Mouse (Mus musculus) E14TG2a.4 (cell line): ENCODE results near the gene Hmg20a.

Experiments used
- H3K27me3 ChIP-seq: 2 replicates; pipeline ENCODE4 v1.6.1; 2014; ENCODE audit warnings: low read length, control low read depth; ENCODE audit not compliant: insufficient read depth
- H3K36me3 ChIP-seq: 2 replicates; pipeline ENCODE4 v1.6.1; 2014; ENCODE audit warnings: low read length, control low read depth; ENCODE audit not compliant: insufficient read depth
- H3K4me1 ChIP-seq: replicated peaks from 2 replicates; pipeline ENCODE4 v1.6.1; 2014; ENCODE audit warnings: low read depth, low read length, control low read depth
- H3K4me3 ChIP-seq: replicated peaks from 2 replicates; pipeline ENCODE4 v1.5.1; 2014; ENCODE audit warnings: mild to moderate bottlenecking, low read length
- H3K9me3 ChIP-seq: 2 replicates; pipeline ENCODE4 v1.6.1; 2014; ENCODE audit warnings: low read length, control low read depth
- CTCF ChIP-seq: conservative IDR thresholded peaks from 2 replicates; pipeline ENCODE4 v1.5.1; 2014; ENCODE audit warnings: low read length
- NANOG ChIP-seq: IDR thresholded peaks from 2 replicates; pipeline ENCODE4 v1.6.1; 2014; ENCODE audit warnings: borderline replicate concordance, low read length, mixed read lengths
- POU5F1 ChIP-seq: IDR thresholded peaks from 2 replicates; pipeline ENCODE4 v1.6.1; 2014; ENCODE audit warnings: low read length, borderline replicate concordance

Gene Hmg20a

GRCm38 (mm10) chr9:56495795-56496232 is 77.4 kb downstream of the Hmg20a start:
- Histone ChIP-seq H3K4me3 (no peak overlapping the region), H3K9me3 (no peaks in the 10 kb centered on the region), H3K4me1 (peaks cover 55% of the 10 kb centered on the region), H3K36me3 (peaks cover 42% of the 10 kb centered on the region), H3K27me3 (no peaks in the 10 kb centered on the region)
- TF ChIP-seq NANOG: no peak
- TF ChIP-seq POU5F1: no peak
- TF ChIP-seq CTCF: no peak

- Histone ChIP-seq H3K9me3 (no peaks in the 10 kb centered on the region), H3K27me3 (no peaks in the 10 kb centered on the region), H3K36me3 (peaks cover 38% of the 10 kb centered on the region), H3K4me1 (peaks cover 62% of the 10 kb centered on the region), H3K4me3 (no peak overlapping the region)
- TF ChIP-seq NANOG (no peak), POU5F1 (no peak), CTCF (no peak)
Measured at GRCm38 (mm10) chr9:56496567-56496966, 78.2 kb downstream of the Hmg20a start.

- Histone ChIP-seq H3K9me3 (no peaks in the 10 kb centered on the region), H3K36me3 (peaks cover 30% of the 10 kb centered on the region), H3K27me3 (no peaks in the 10 kb centered on the region), H3K4me1 (peaks cover 70% of the 10 kb centered on the region), H3K4me3 (no peak overlapping the region)
- TF ChIP-seq CTCF (no peak), POU5F1 (no peak), NANOG (no peak)
Measured at GRCm38 (mm10) chr9:56497181-56497864, 78.9 kb downstream of the Hmg20a start.

GRCm38 (mm10) chr9:56499324-56500067 is 81.1 kb downstream of the Hmg20a start:
- Histone ChIP-seq H3K27me3 (no peaks in the 10 kb centered on the region), H3K4me3 (no peak overlapping the region), H3K36me3 (peaks cover 20% of the 10 kb centered on the region), H3K9me3 (no peaks in the 10 kb centered on the region), H3K4me1 (peaks cover 90% of the 10 kb centered on the region)
- no peak for TF ChIP-seq POU5F1
- TF ChIP-seq NANOG: no peak
- TF ChIP-seq CTCF: no peak

- H3K4me3 ChIP-seq: no peak overlapping the region
Measured at GRCm38 (mm10) chr9:56500893-56501590, 82.6 kb downstream of the Hmg20a start.

GRCm38 (mm10) chr9:56501721-56502542 is 83.5 kb downstream of the Hmg20a start:
- Histone ChIP-seq H3K4me1 (peaks cover 92% of the 10 kb centered on the region), H3K36me3 (no peaks in the 10 kb centered on the region), H3K27me3 (no peaks in the 10 kb centered on the region), H3K4me3 (no peak overlapping the region), H3K9me3 (no peaks in the 10 kb centered on the region)
- no peak for TF ChIP-seq POU5F1
- no peak for TF ChIP-seq NANOG

More at GRCm38 (mm10) chr9:56500893-56501590, 82.6 kb downstream of the Hmg20a start:
- no peaks in the 10 kb centered on the region for H3K9me3 ChIP-seq
- TF ChIP-seq NANOG: no peak
- TF ChIP-seq CTCF: no peak
- no peak for TF ChIP-seq POU5F1
- H3K4me1 ChIP-seq: peaks cover 90% of the 10 kb centered on the region
- no peaks in the 10 kb centered on the region for H3K27me3 ChIP-seq
- peaks cover 6% of the 10 kb centered on the region for H3K36me3 ChIP-seq

GRCm38 (mm10) chr9:56502543-56502971 is 84.1 kb downstream of the Hmg20a start:
- no peak for TF ChIP-seq POU5F1
- TF ChIP-seq CTCF: no peak
- no peak for TF ChIP-seq NANOG
- Histone ChIP-seq H3K4me1 (peaks cover 94% of the 10 kb centered on the region), H3K36me3 (no peaks in the 10 kb centered on the region), H3K27me3 (no peaks in the 10 kb centered on the region; the same call in 1 of the 2 replicates), H3K4me3 (no peak overlapping the region), H3K9me3 (no peaks in the 10 kb centered on the region)

GRCm38 (mm10) chr9:56503621-56504500 is 85.5 kb downstream of the Hmg20a start:
- Histone ChIP-seq H3K4me3 (no peak overlapping the region), H3K36me3 (no peaks in the 10 kb centered on the region), H3K9me3 (no peaks in the 10 kb centered on the region), H3K27me3 (no peaks in the 10 kb centered on the region; the same call in 1 of the 2 replicates), H3K4me1 (peaks cover 88% of the 10 kb centered on the region)
- TF ChIP-seq POU5F1: no peak
- no peak for TF ChIP-seq CTCF
- TF ChIP-seq NANOG: no peak
